Mouse (Mus musculus) yolk sac, embryonic 10.5 days (tissue): ENCODE measurements around the gene Bpifa5.
"Not testable (repeated sequence)": the region's sequence is repeated elsewhere in the genome, so short reads cannot be mapped to it uniquely, and the experiment has no call there.

ENCODE experiments used
- DNase-seq: peaks from one replicate; pipeline ENCODE4 v3.0.0-alpha.2; 2017; ENCODE audit warnings: low spot score

Gene Bpifa5

GRCm38 (mm10) chr2:154162307-154162706, at the start of gene Bpifa5:
Bpifa5 (plus strand) TSS chr2:154162607.
- no peak for DNase-seq

- DNase-seq, result no peak
These were observed 45.0 kb upstream of the Bpifa5 start for GRCm38 (mm10) chr2:154117381-154117780.

GRCm38 (mm10) chr2:154130120-154130519, 32.3 kb upstream of the Bpifa5 start, which contains the start of gene Bpifa3:
Bpifa3 (plus strand) TSS chr2:154130336.
- no peak for DNase-seq

- no peak for DNase-seq
These were observed 19.8 kb upstream of the Bpifa5 start, which contains the start of gene Bpifa1 for GRCm38 (mm10) chr2:154142580-154142979. Bpifa1 (plus strand) TSS chr2:154142880.

GRCm38 (mm10) chr2:154143735-154144134, 18.7 kb upstream of the Bpifa5 start:
- DNase-seq, result no peak

GRCm38 (mm10) chr2:154147496-154147895, 14.9 kb upstream of the Bpifa5 start:
- DNase-seq, result no peak

GRCm38 (mm10) chr2:154158433-154158832, 4.0 kb upstream of the Bpifa5 start:
- no peak for DNase-seq

GRCm38 (mm10) chr2:154163306-154163705, 899 bp downstream of the Bpifa5 start:
- no peak for DNase-seq

GRCm38 (mm10) chr2:154169172-154169571, 6.8 kb downstream of the Bpifa5 start:
- DNase-seq, result no peak

GRCm38 (mm10) chr2:154171621-154172020, 9.2 kb downstream of the Bpifa5 start:
- DNase-seq, result no peak

GRCm38 (mm10) chr2:154173313-154173712, 10.9 kb downstream of the Bpifa5 start:
- no peak for DNase-seq

GRCm38 (mm10) chr2:154181900-154182299, 19.5 kb downstream of the Bpifa5 start:
- DNase-seq, result not testable (repeated sequence)

GRCm38 (mm10) chr2:154183061-154183460, 20.7 kb downstream of the Bpifa5 start:
- not testable (repeated sequence) for DNase-seq

- no peak for DNase-seq
These were observed 22.9 kb downstream of the Bpifa5 start for GRCm38 (mm10) chr2:154185319-154185718.

- DNase-seq, result no peak
These were observed 23.3 kb downstream of the Bpifa5 start for GRCm38 (mm10) chr2:154185748-154186147.

- DNase-seq, result no peak
These were observed 25.1 kb downstream of the Bpifa5 start for GRCm38 (mm10) chr2:154187468-154187867.

GRCm38 (mm10) chr2:154189877-154190434, 27.5 kb downstream of the Bpifa5 start:
- DNase-seq, result no peak

- no peak for DNase-seq
These were observed 28.3 kb downstream of the Bpifa5 start, which contains the start of gene Bpifb1 for GRCm38 (mm10) chr2:154190546-154191258. Bpifb1 (plus strand) TSS chr2:154190818.

GRCm38 (mm10) chr2:154192141-154192540, 29.7 kb downstream of the Bpifa5 start:
- no peak for DNase-seq

- no peak for DNase-seq
These were observed 30.7 kb downstream of the Bpifa5 start for GRCm38 (mm10) chr2:154193071-154193470.

- DNase-seq, result no peak
These were observed 31.6 kb downstream of the Bpifa5 start for GRCm38 (mm10) chr2:154193994-154194504.

- no peak for DNase-seq
These were observed 34.6 kb downstream of the Bpifa5 start for GRCm38 (mm10) chr2:154197036-154197435.

GRCm38 (mm10) chr2:154204630-154205029, 42.2 kb downstream of the Bpifa5 start:
- no peak for DNase-seq
